Mouse (Mus musculus): ENCODE data around the gene Prodh2. TPM values are rescaled to one million over a fixed set of nuclear protein-coding genes. Genes with fewer than 3 reads are reported as not detected.
A peak's percentile ranks its signal among the peaks of the same experiment; 100 is the strongest.

The Prodh2 gene
- polyA plus RNA-seq, 1 experiment from 2014 or later: not detected

DNA sequence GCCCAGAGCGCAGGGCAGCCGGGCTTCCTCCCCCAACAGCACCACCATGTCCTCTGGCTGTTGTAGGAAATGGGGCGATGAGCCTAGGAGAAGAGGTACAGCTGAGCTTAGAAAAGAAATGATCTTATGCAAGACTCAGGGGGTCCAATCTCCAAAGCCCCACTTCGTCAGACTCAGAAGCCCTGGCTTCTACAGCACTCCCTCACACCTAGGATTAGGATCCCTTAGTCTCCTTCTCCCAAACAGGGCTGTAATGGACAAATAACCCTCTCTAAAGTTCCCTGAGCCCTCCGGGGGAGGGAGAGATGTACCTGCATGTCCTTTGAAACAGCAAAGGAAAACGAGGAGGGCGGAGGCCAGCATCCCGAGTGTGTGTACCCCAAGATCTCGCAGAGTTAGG is 36.9 kb upstream of the Prodh2 start:
- H3K4me2 ChIP-seq (replicated peaks; ENCODE audit: low read depth, low read length): peak overlapping the region; percentile 50
- peaks cover 12% of the 10 kb centered on the region for H3K4me1 ChIP-seq (replicated peaks; ENCODE audit: control insufficient read depth, insufficient read depth, low read length)
- WGBS: 3% methylated on average over 9 of the region's 9 CpGs

GRCm38 (mm10) chr7:30456911-30457628 is 36.4 kb upstream of the Prodh2 start:
- ATAC-seq (ENCODE audit: low FRiP score) (peak; percentile 46), DNase-seq (ENCODE audit: low spot score) (peak; percentile 58)
- Histone ChIP-seq H3K36me3 (ENCODE audit: control insufficient read depth, insufficient read depth, low read length) (no peaks in the 10 kb centered on the region), H3K9me3 (ENCODE audit: control insufficient read depth, low read length) (no peaks in the 10 kb centered on the region), H3K4me3 (ENCODE audit: low read depth, low read length) (peak overlapping the region; percentile 35), H3K27ac (ENCODE audit: low read depth, low read length) (peak overlapping the region; percentile 58), H3K4me2 (replicated peaks; ENCODE audit: low read depth, low read length) (peak overlapping the region; percentile 50), H3K27me3 (ENCODE audit: control insufficient read depth, insufficient read depth, low read length) (peaks cover 79% of the 10 kb centered on the region), H3K4me1 (replicated peaks; ENCODE audit: control insufficient read depth, insufficient read depth, low read length) (peaks cover 12% of the 10 kb centered on the region), H3K9ac (ENCODE audit: low read depth, low read length) (peak overlapping the region; percentile 48)
- WGBS: under 1% methylated on average over 31 of the region's 31 CpGs

More for the DNA sequence above, 36.9 kb upstream of the Prodh2 start:
- no peak for ATAC-seq (ENCODE audit: low FRiP score)
- Histone ChIP-seq H3K27ac (ENCODE audit: low read depth, low read length) (peak overlapping the region; percentile 58), H3K27me3 (ENCODE audit: control insufficient read depth, insufficient read depth, low read length) (peaks cover 79% of the 10 kb centered on the region), H3K9ac (ENCODE audit: low read depth, low read length) (peak overlapping the region; percentile 48), H3K36me3 (ENCODE audit: control insufficient read depth, insufficient read depth, low read length) (no peaks in the 10 kb centered on the region), H3K9me3 (ENCODE audit: control insufficient read depth, low read length) (no peaks in the 10 kb centered on the region), H3K4me3 (ENCODE audit: low read depth, low read length) (peak overlapping the region; percentile 35)
- DNase-seq (ENCODE audit: low spot score): no peak

DNA sequence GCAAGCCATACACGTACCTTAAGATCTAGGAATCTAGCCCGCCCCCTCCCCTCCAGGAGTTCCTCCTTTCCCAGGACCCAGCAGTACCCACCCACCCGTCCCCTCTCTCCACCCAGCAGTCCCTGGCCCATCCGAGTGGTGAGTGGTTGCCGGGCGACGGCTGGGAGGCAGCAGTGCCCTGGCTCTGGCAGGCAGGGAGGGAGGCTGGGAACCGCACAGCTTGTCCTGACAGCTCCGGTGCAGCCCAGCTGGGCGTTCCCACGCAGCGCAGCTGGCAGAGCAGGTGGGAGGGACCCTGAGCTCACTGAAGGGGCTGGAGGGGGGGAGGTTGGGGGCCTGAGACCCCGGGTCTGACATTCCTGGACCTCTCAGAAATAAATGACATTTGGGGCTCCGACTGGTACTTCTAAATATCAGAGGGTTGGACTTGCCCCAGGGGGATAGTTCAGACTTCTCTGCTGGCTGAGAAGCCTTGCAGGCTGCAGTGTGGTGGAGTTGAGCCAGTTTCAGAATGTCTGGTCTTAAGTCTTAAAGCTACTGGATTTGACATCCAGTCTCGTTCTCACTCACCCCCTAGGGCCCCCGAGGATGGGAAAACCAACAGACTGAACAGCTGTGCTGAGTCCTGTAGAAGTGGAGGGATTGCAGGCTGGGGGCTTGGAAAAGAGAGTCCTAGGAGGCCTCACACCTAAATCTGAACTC is 35.6 kb upstream of the Prodh2 start, which contains the start of the genes Kirrel2 and Nphs1:
Gene Kirrel2, minus strand, starts transcription at position 62 of the 702 bp plus-strand sequence.
Gene Nphs1, plus strand, starts transcription at position 687 of the 702 bp plus-strand sequence.
- Histone ChIP-seq H3K27ac (ENCODE audit: low read depth, low read length) (peak within 1 kb of the TSS; percentile 79), H3K27me3 (ENCODE audit: control insufficient read depth, insufficient read depth, low read length) (peaks cover 80% of the 10 kb centered on the region), H3K4me2 (replicated peaks; ENCODE audit: low read depth, low read length) (peak within 1 kb of the TSS; percentile 50), H3K4me1 (replicated peaks; ENCODE audit: control insufficient read depth, insufficient read depth, low read length) (peaks cover 12% of the 10 kb centered on the region), H3K4me3 (ENCODE audit: low read depth, low read length) (peak within 1 kb of the TSS; percentile 35), H3K9me3 (ENCODE audit: control insufficient read depth, low read length) (no peaks in the 10 kb centered on the region), H3K9ac (ENCODE audit: low read depth, low read length) (peak within 1 kb of the TSS; percentile 48), H3K36me3 (ENCODE audit: control insufficient read depth, insufficient read depth, low read length) (no peaks in the 10 kb centered on the region)
- WGBS: 2% methylated on average over 16 of the region's 16 CpGs
- ATAC-seq (ENCODE audit: low FRiP score) (peak; percentile 91), DNase-seq (ENCODE audit: low spot score) (peak; percentile 81)

DNA sequence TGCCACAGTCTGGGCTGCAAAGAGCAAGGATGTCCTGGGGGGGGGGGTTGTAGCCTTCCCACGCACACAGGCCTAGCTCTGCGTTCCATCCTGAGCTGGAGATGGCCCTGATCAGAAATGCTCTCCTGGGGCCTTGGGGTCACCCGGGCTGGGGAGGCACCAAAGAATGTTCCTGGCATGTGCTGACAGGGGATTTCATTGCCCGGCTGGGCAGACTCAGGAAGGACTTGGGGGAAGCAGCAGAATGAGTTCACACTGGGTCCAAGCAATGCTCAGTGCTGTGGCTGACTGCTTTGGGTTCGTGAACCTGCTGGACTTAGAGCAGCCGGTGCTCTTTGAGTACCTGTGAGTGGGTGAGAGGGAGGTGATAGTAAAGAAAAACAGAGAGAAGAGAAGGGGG is 33.9 kb upstream of the Prodh2 start:
- Histone ChIP-seq H3K4me2 (replicated peaks; ENCODE audit: low read depth, low read length) (no peak overlapping the region), H3K9ac (ENCODE audit: low read depth, low read length) (no peak overlapping the region), H3K4me3 (ENCODE audit: low read depth, low read length) (no peak overlapping the region), H3K9me3 (ENCODE audit: control insufficient read depth, low read length) (no peaks in the 10 kb centered on the region), H3K27ac (ENCODE audit: low read depth, low read length) (no peak overlapping the region), H3K36me3 (ENCODE audit: control insufficient read depth, insufficient read depth, low read length) (no peaks in the 10 kb centered on the region), H3K27me3 (ENCODE audit: control insufficient read depth, insufficient read depth, low read length) (peaks cover 76% of the 10 kb centered on the region), H3K4me1 (replicated peaks; ENCODE audit: control insufficient read depth, insufficient read depth, low read length) (peaks cover 12% of the 10 kb centered on the region)
- ATAC-seq (ENCODE audit: low FRiP score): no peak
- WGBS: 29% methylated on average over 6 of the region's 6 CpGs
- no peak for DNase-seq (ENCODE audit: low spot score)

GRCm38 (mm10) chr7:30463568-30463967 is 29.9 kb upstream of the Prodh2 start:
- no peak overlapping the region for H3K9ac ChIP-seq (ENCODE audit: low read depth, low read length)
- H3K4me1 ChIP-seq (replicated peaks; ENCODE audit: control insufficient read depth, insufficient read depth, low read length): peaks cover 10% of the 10 kb centered on the region
- WGBS: 25% methylated on average over 7 of the region's 7 CpGs
- H3K9me3 ChIP-seq (ENCODE audit: control insufficient read depth, low read length): no peaks in the 10 kb centered on the region
- H3K27me3 ChIP-seq (ENCODE audit: control insufficient read depth, insufficient read depth, low read length): peaks cover 76% of the 10 kb centered on the region
- DNase-seq (ENCODE audit: low spot score): no peak
- no peak overlapping the region for H3K27ac ChIP-seq (ENCODE audit: low read depth, low read length)
- H3K36me3 ChIP-seq (ENCODE audit: control insufficient read depth, insufficient read depth, low read length): no peaks in the 10 kb centered on the region
- no peak overlapping the region for H3K4me3 ChIP-seq (ENCODE audit: low read depth, low read length)
- ATAC-seq (ENCODE audit: low FRiP score): no peak
- no peak overlapping the region for H3K4me2 ChIP-seq (replicated peaks; ENCODE audit: low read depth, low read length)

- H3K27ac ChIP-seq (ENCODE audit: low read depth, low read length): no peak overlapping the region
- H3K9ac ChIP-seq (ENCODE audit: low read depth, low read length): no peak overlapping the region
- H3K27me3 ChIP-seq (ENCODE audit: control insufficient read depth, insufficient read depth, low read length): peaks cover 76% of the 10 kb centered on the region
- 23% methylated on average over 4 of the region's 4 CpGs for WGBS
- H3K36me3 ChIP-seq (ENCODE audit: control insufficient read depth, insufficient read depth, low read length): no peaks in the 10 kb centered on the region
- no peak overlapping the region for H3K4me2 ChIP-seq (replicated peaks; ENCODE audit: low read depth, low read length)
- H3K9me3 ChIP-seq (ENCODE audit: control insufficient read depth, low read length): no peaks in the 10 kb centered on the region
- DNase-seq (ENCODE audit: low spot score): no peak
- H3K4me1 ChIP-seq (replicated peaks; ENCODE audit: control insufficient read depth, insufficient read depth, low read length): peaks cover 10% of the 10 kb centered on the region
- H3K4me3 ChIP-seq (ENCODE audit: low read depth, low read length): no peak overlapping the region
- ATAC-seq (ENCODE audit: low FRiP score): no peak
These were observed 29.4 kb upstream of the Prodh2 start for GRCm38 (mm10) chr7:30463996-30464395.

- H3K36me3 ChIP-seq (ENCODE audit: control insufficient read depth, insufficient read depth, low read length): no peaks in the 10 kb centered on the region
- DNase-seq (ENCODE audit: low spot score): no peak
- H3K9ac ChIP-seq (ENCODE audit: low read depth, low read length): no peak overlapping the region
- H3K4me1 ChIP-seq (replicated peaks; ENCODE audit: control insufficient read depth, insufficient read depth, low read length): peaks cover 10% of the 10 kb centered on the region
- 18% methylated on average over 6 of the region's 6 CpGs for WGBS
- H3K27ac ChIP-seq (ENCODE audit: low read depth, low read length): no peak overlapping the region
- peaks cover 67% of the 10 kb centered on the region for H3K27me3 ChIP-seq (ENCODE audit: control insufficient read depth, insufficient read depth, low read length)
- ATAC-seq (ENCODE audit: low FRiP score): no peak
- no peaks in the 10 kb centered on the region for H3K9me3 ChIP-seq (ENCODE audit: control insufficient read depth, low read length)
- no peak overlapping the region for H3K4me2 ChIP-seq (replicated peaks; ENCODE audit: low read depth, low read length)
- no peak overlapping the region for H3K4me3 ChIP-seq (ENCODE audit: low read depth, low read length)
These were observed 28.6 kb upstream of the Prodh2 start for GRCm38 (mm10) chr7:30464816-30465300.

DNA sequence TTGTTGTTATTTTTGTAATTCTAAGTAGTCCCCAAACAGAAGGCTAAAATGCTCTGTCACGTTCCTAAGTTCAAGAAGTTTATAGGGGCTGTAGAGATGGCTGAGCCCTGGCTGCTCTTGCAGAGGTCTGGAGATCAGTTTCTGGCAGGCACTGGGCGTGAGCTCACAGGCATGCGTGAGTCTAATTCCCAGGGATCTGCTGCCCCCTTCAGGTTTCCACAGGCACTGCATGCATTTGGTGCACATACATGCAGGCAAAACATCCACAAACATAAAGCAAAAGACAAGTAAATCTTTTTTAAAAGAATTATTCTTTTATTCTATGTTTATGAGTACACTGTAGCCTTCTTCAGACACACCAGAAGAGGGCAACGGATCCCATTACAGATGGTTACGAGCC is 21.0 kb upstream of the Prodh2 start:
- WGBS: 48% methylated on average over 5 of the region's 5 CpGs
- DNase-seq (ENCODE audit: low spot score): peak; percentile 74
- no peak for ATAC-seq (ENCODE audit: low FRiP score)

More for the DNA sequence above, 21.0 kb upstream of the Prodh2 start:
- Histone ChIP-seq H3K9me3 (ENCODE audit: control insufficient read depth, low read length) (no peaks in the 10 kb centered on the region), H3K36me3 (ENCODE audit: control insufficient read depth, insufficient read depth, low read length) (no peaks in the 10 kb centered on the region), H3K4me3 (ENCODE audit: low read depth, low read length) (no peak overlapping the region), H3K4me2 (replicated peaks; ENCODE audit: low read depth, low read length) (no peak overlapping the region), H3K27me3 (ENCODE audit: control insufficient read depth, insufficient read depth, low read length) (peaks cover 9% of the 10 kb centered on the region), H3K4me1 (replicated peaks; ENCODE audit: control insufficient read depth, insufficient read depth, low read length) (peaks cover under 1% of the 10 kb centered on the region; the same call in 1 of the 2 replicates), H3K9ac (ENCODE audit: low read depth, low read length) (no peak overlapping the region), H3K27ac (ENCODE audit: low read depth, low read length) (no peak overlapping the region)

All from hindbrain, embryonic 11.5 days (tissue).